Mouse (Mus musculus): Measurements from ENCODE around the gene Tcerg1l. TPM values are rescaled to one million over a fixed set of nuclear protein-coding genes. Genes with fewer than 3 reads are reported as not detected.

The Tcerg1l gene
- polyA plus RNA-seq, 1 experiment from 2014 or later = 14.1 TPM

- no peaks in the 10 kb centered on the region for H3K9me3 ChIP-seq
- no peak overlapping the region for H3K4me3 ChIP-seq
- 78% methylated on average over 6 of the region's 6 CpGs for WGBS
- no peak overlapping the region for H3K9ac ChIP-seq
- no peak overlapping the region for H3K4me2 ChIP-seq (replicated peaks)
- no peak for ATAC-seq (ENCODE audit: low FRiP score, low read depth)
- H3K27ac ChIP-seq = no peak overlapping the region
- H3K27me3 ChIP-seq (replicated peaks) = no peaks in the 10 kb centered on the region
- no peaks in the 10 kb centered on the region for H3K36me3 ChIP-seq
- no peaks in the 10 kb centered on the region for H3K4me1 ChIP-seq
These were observed 52.1 kb downstream of the Tcerg1l start for GRCm38 (mm10) chr7:138345451-138345850.

DNA sequence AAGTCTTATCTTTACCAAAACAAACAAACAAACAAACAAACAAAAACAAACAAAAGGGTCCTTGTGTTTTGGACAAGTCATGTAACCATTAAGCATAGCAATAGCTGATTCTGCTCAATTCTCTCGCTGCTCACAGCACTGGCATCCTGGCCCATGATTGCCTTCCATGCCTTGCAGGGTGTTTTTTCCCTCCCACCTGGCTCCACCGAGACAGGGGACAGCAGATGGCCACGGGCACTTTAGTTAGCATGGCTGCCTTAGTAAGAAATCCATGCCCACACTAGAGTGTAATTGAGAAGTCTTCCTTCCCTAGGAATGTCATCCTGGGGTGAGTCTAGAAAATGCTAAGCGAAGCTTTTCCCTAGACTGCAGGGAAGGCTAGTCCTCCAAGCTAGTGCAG, 59.1 kb downstream of the Tcerg1l start:
- H3K36me3 ChIP-seq = no peaks in the 10 kb centered on the region
- no peaks in the 10 kb centered on the region for H3K27me3 ChIP-seq (replicated peaks)
- no peaks in the 10 kb centered on the region for H3K9me3 ChIP-seq
- H3K4me3 ChIP-seq = no peak overlapping the region
- H3K4me1 ChIP-seq = no peaks in the 10 kb centered on the region
- H3K9ac ChIP-seq = no peak overlapping the region
- no peak for ATAC-seq (ENCODE audit: low FRiP score, low read depth)
- WGBS = 78% methylated on average over 4 of the region's 4 CpGs
- H3K4me2 ChIP-seq (replicated peaks) = no peak overlapping the region
- no peak overlapping the region for H3K27ac ChIP-seq

- Histone ChIP-seq H3K9me3 (no peaks in the 10 kb centered on the region), H3K36me3 (no peaks in the 10 kb centered on the region), H3K4me2 (replicated peaks) (no peak overlapping the region), H3K27me3 (replicated peaks) (no peaks in the 10 kb centered on the region), H3K4me3 (no peak overlapping the region), H3K4me1 (no peaks in the 10 kb centered on the region), H3K27ac (no peak overlapping the region), H3K9ac (no peak overlapping the region)
- no peak for ATAC-seq (ENCODE audit: low FRiP score, low read depth)
- 32% methylated on average over 5 of the region's 5 CpGs for WGBS
These were observed 59.6 kb downstream of the Tcerg1l start for GRCm38 (mm10) chr7:138337946-138338345.

DNA sequence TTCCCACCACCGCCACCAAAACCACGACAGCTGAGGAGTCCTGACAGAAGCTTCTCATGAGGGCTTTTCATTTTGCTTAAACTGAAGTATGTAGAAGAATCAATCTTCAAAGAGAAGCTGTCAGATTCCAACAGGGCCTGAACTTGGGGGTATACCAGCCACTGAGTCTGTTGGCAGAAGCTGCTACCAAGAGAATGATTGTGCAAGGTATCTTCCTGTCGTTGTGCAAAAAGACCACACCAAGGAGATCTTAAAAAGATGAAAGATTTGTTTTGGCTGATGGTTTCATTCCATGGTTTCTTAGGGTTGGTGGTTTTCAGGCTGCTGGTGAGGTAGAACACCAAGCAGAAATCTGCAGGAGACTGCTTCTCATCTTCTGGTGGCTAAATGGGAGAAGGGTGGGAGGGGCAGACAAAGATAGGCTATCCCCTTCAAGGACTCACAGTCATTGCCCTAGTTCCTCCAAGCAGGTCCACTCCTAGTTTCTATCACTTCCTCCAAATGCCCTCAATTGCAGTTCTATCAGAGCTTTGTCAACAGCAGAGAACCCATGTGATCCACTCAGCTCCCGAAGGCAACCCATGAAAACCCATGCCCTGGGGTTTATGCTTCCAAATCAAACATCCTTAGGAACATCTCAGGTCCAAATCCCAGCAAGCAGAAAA, 64.9 kb downstream of the Tcerg1l start:
- no peak overlapping the region for H3K9ac ChIP-seq
- H3K36me3 ChIP-seq = no peaks in the 10 kb centered on the region
- no peaks in the 10 kb centered on the region for H3K4me1 ChIP-seq
- H3K4me2 ChIP-seq (replicated peaks) = no peak overlapping the region
- no peak overlapping the region for H3K27ac ChIP-seq
- WGBS = 91% methylated on average over 4 of the region's 4 CpGs
- no peak for ATAC-seq (ENCODE audit: low FRiP score, low read depth)
- no peaks in the 10 kb centered on the region for H3K9me3 ChIP-seq
- H3K27me3 ChIP-seq (replicated peaks) = no peaks in the 10 kb centered on the region
- no peak overlapping the region for H3K4me3 ChIP-seq

DNA sequence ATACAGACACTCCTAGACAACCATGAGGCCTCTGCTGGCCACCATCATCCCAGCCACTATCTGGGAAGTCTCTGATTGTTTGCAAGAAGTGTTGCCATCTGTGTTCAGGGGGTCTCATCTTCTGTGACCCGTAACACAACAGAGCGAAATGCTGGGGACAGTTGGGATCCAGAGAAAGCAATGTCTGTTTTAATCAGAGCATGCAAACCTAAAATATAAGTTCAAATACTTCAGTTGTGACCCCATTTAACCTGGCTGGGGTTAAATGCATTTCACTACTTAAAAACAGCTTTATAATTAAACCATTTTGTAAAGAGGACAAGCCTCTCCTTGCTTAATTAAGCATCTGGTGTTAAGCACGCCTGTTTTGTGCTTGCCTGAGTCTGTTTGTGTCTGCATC, 66.3 kb downstream of the Tcerg1l start:
- ATAC-seq (ENCODE audit: low FRiP score, low read depth) = no peak
- H3K4me3 ChIP-seq = no peak overlapping the region
- WGBS = 80% methylated on average over 3 of the region's 3 CpGs
- no peak overlapping the region for H3K9ac ChIP-seq
- no peaks in the 10 kb centered on the region for H3K27me3 ChIP-seq (replicated peaks)
- no peak overlapping the region for H3K4me2 ChIP-seq (replicated peaks)
- peaks cover 10% of the 10 kb centered on the region for H3K4me1 ChIP-seq
- no peak overlapping the region for H3K27ac ChIP-seq
- no peaks in the 10 kb centered on the region for H3K9me3 ChIP-seq
- H3K36me3 ChIP-seq = no peaks in the 10 kb centered on the region

DNA sequence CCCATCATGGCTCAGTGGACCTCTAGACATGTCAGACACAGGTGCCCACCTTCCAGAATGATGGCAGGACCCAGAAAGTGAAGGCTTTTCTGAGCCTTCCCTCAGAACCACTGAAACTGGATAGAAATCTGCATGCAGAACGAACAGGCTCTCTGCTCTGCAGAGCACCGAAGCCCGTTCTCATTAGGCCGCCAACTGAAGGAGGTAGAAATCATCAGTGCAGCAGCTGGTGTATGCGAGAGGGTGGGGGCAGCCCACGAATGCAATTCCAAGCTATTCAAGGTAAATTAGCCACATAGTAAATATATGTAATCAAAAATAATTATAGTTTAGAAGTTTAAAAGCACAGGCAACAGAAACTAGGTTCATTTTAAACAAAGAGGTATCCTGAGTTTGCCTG, 68.9 kb downstream of the Tcerg1l start:
- no peak for ATAC-seq (ENCODE audit: low FRiP score, low read depth)
- Histone ChIP-seq H3K4me2 (replicated peaks) (no peak overlapping the region), H3K9ac (no peak overlapping the region), H3K27me3 (replicated peaks) (no peaks in the 10 kb centered on the region), H3K36me3 (no peaks in the 10 kb centered on the region), H3K4me3 (no peak overlapping the region), H3K4me1 (peaks cover 14% of the 10 kb centered on the region), H3K9me3 (no peaks in the 10 kb centered on the region), H3K27ac (no peak overlapping the region)
- 72% methylated on average over 6 of the region's 6 CpGs for whole genome bisulfite sequencing

DNA sequence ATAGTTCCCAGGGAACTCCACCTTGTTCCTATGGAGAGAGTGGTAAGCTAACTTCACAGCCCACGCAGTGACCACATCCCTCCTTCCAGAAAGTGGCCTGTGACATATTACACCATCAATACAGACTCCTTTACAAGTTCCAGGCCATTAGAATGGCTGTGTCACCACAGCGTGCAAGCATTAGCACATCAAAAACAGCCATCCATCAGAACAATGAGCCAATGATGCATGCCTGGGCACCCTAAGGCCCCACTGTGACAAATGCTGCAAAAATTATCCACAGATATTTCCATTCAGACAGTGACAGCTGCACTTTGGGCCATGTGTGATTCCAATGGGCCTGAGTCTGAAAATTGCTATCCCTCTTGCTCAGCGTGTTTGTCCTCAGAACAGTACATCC, 70.8 kb downstream of the Tcerg1l start:
- no peak overlapping the region for H3K9ac ChIP-seq
- no peak overlapping the region for H3K4me2 ChIP-seq (replicated peaks)
- WGBS = 11% methylated on average over 3 of the region's 3 CpGs
- no peaks in the 10 kb centered on the region for H3K9me3 ChIP-seq
- H3K27me3 ChIP-seq (replicated peaks) = no peaks in the 10 kb centered on the region
- no peak overlapping the region for H3K4me3 ChIP-seq
- no peak overlapping the region for H3K27ac ChIP-seq
- no peak for ATAC-seq (ENCODE audit: low FRiP score, low read depth)
- no peaks in the 10 kb centered on the region for H3K36me3 ChIP-seq
- H3K4me1 ChIP-seq = peaks cover 14% of the 10 kb centered on the region

GRCm38 (mm10) chr7:138313733-138314132, 83.8 kb downstream of the Tcerg1l start:
- H3K4me2 ChIP-seq (replicated peaks) = no peak overlapping the region
- H3K36me3 ChIP-seq = no peaks in the 10 kb centered on the region
- H3K4me1 ChIP-seq = no peaks in the 10 kb centered on the region
- no peaks in the 10 kb centered on the region for H3K9me3 ChIP-seq
- H3K4me3 ChIP-seq = no peak overlapping the region
- WGBS = 86% methylated on average over 1 of the region's 1 CpGs
- H3K27me3 ChIP-seq (replicated peaks) = no peaks in the 10 kb centered on the region
- ATAC-seq (ENCODE audit: low FRiP score, low read depth) = no peak
- H3K9ac ChIP-seq = no peak overlapping the region
- H3K27ac ChIP-seq = no peak overlapping the region

DNA sequence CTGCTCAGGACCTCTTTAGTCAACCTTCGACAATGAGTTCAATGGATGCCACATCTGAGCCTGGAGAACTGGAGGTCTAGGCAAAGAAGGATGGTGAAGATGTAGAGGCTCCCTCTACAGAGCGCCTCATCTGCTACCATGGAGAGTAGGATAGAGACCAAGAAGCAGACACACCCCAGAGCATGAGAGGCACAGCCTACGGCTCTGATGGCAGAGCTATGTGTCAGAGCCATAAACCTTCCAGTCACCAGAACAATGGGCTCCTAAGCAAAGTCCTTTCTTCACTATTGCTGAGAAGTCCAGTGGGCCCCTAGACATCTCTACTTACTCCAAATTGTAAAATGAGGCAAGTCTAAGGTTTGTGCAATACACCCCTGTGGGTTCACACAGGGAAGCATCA, 91.4 kb downstream of the Tcerg1l start:
- Histone ChIP-seq H3K4me2 (replicated peaks) (no peak overlapping the region), H3K9ac (no peak overlapping the region), H3K27ac (no peak overlapping the region), H3K9me3 (no peaks in the 10 kb centered on the region), H3K27me3 (replicated peaks) (no peaks in the 10 kb centered on the region), H3K4me3 (no peak overlapping the region), H3K4me1 (no peaks in the 10 kb centered on the region), H3K36me3 (no peaks in the 10 kb centered on the region)
- WGBS = 62% methylated on average over 3 of the region's 3 CpGs
- no peak for ATAC-seq (ENCODE audit: low FRiP score, low read depth)

- ATAC-seq (ENCODE audit: low FRiP score, low read depth) = no peak
- H3K4me1 ChIP-seq = no peaks in the 10 kb centered on the region
- H3K9me3 ChIP-seq = no peaks in the 10 kb centered on the region
- H3K36me3 ChIP-seq = no peaks in the 10 kb centered on the region
- H3K4me2 ChIP-seq (replicated peaks) = no peak overlapping the region
- no peaks in the 10 kb centered on the region for H3K27me3 ChIP-seq (replicated peaks)
- no peak overlapping the region for H3K27ac ChIP-seq
- H3K9ac ChIP-seq = no peak overlapping the region
- WGBS = 82% methylated on average over 5 of the region's 5 CpGs
- H3K4me3 ChIP-seq = no peak overlapping the region
These were observed 112.7 kb downstream of the Tcerg1l start for GRCm38 (mm10) chr7:138284790-138285189.

GRCm38 (mm10) chr7:138275263-138275662, 122.3 kb downstream of the Tcerg1l start:
- no peak for ATAC-seq (ENCODE audit: low FRiP score, low read depth)

DNA sequence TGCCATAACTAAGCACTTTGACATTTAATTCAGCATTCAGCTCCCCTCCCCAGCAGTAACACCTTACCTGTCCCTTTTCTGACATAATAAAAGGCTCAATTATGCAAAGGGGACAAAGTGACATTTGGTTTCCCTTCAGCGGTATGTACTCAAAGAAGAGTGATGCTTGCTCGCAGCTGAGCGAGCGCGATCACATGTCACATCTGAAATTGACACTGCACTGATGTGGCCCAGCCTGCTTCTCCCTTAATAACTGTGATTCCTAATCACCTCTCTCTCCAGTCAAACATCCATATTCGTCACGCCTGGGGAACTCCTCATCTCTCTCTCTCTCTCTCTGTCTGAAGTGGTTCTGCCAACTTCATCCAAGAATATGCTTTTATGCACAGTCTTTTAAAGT, 126.2 kb downstream of the Tcerg1l start:
- no peak for ATAC-seq (ENCODE audit: low FRiP score, low read depth)
- H3K4me3 ChIP-seq = no peak overlapping the region
- H3K9me3 ChIP-seq = no peaks in the 10 kb centered on the region
- H3K4me2 ChIP-seq (replicated peaks) = no peak overlapping the region
- no peak overlapping the region for H3K27ac ChIP-seq
- peaks cover 5% of the 10 kb centered on the region; the same call in 1 of the 2 replicates for H3K4me1 ChIP-seq
- no peak overlapping the region for H3K9ac ChIP-seq
- no peaks in the 10 kb centered on the region for H3K27me3 ChIP-seq (replicated peaks)
- 70% methylated on average over 7 of the region's 7 CpGs for WGBS
- no peaks in the 10 kb centered on the region for H3K36me3 ChIP-seq

More at GRCm38 (mm10) chr7:138275263-138275662, 122.3 kb downstream of the Tcerg1l start:
- no peak overlapping the region for H3K9ac ChIP-seq
- H3K9me3 ChIP-seq = no peaks in the 10 kb centered on the region
- no peaks in the 10 kb centered on the region for H3K36me3 ChIP-seq
- H3K27me3 ChIP-seq (replicated peaks) = no peaks in the 10 kb centered on the region
- no peak overlapping the region for H3K4me2 ChIP-seq (replicated peaks)
- H3K4me3 ChIP-seq = no peak overlapping the region
- H3K27ac ChIP-seq = no peak overlapping the region
- H3K4me1 ChIP-seq = peaks cover 5% of the 10 kb centered on the region; the same call in 1 of the 2 replicates
- 36% methylated on average over 1 of the region's 1 CpGs for WGBS

- no peak overlapping the region for H3K9ac ChIP-seq
- no peak overlapping the region for H3K4me3 ChIP-seq
- no peak overlapping the region for H3K4me2 ChIP-seq (replicated peaks)
- H3K36me3 ChIP-seq = no peaks in the 10 kb centered on the region
- no peaks in the 10 kb centered on the region for H3K4me1 ChIP-seq
- ATAC-seq (ENCODE audit: low FRiP score, low read depth) = no peak
- no peaks in the 10 kb centered on the region for H3K27me3 ChIP-seq (replicated peaks)
- H3K9me3 ChIP-seq = no peaks in the 10 kb centered on the region
- 75% methylated on average over 8 of the region's 8 CpGs for WGBS
- no peak overlapping the region for H3K27ac ChIP-seq
These were observed 128.1 kb downstream of the Tcerg1l start for GRCm38 (mm10) chr7:138269386-138269785.
